Mouse (Mus musculus) stomach, embryonic 16.5 days (tissue): ENCODE data around the gene Guca2a. TPM values are rescaled to one million over a fixed set of nuclear protein-coding genes. Genes with fewer than 3 reads are reported as not detected.
"Not testable (repeated sequence)": the region's sequence is repeated elsewhere in the genome, so short reads cannot be mapped to it uniquely, and the experiment has no call there.

Experiments used
- ATAC-seq: fragments of 200-750 bp; cut with Nextera tagmentation; 2 replicates; pipeline ENCODE4 v1.8.0; 2017; ENCODE audit warnings: moderate number of reproducible peaks, moderate TSS enrichment; ENCODE audit not compliant: insufficient read depth, low FRiP score
- H3K27ac ChIP-seq: fragments of 300-500 bp; sonication (generic); 2 replicates; pipeline ENCODE4 v1.5.1; 2014; ENCODE audit warnings: low read length
- H3K27me3 ChIP-seq: fragments of 300-500 bp; sonication (generic); 2 replicates; pipeline ENCODE4 v1.6.1; 2014; ENCODE audit warnings: low read length, control low read depth, mixed read lengths; ENCODE audit not compliant: control insufficient read depth, insufficient read depth
- H3K36me3 ChIP-seq: fragments of 300-500 bp; sonication (generic); 2 replicates; pipeline ENCODE4 v1.6.1; 2014; ENCODE audit warnings: low read length; ENCODE audit not compliant: control insufficient read depth, insufficient read depth
- H3K4me1 ChIP-seq: fragments of 300-500 bp; sonication (generic); 2 replicates; pipeline ENCODE4 v1.6.1; 2014; ENCODE audit warnings: low read length, control low read depth, mixed read lengths; ENCODE audit not compliant: control insufficient read depth, insufficient read depth
- H3K4me2 ChIP-seq: fragments of 300-500 bp; sonication (generic); 2 replicates; pipeline ENCODE4 v1.6.1; 2014; ENCODE audit warnings: low read depth, low read length, mixed read lengths
- H3K4me3 ChIP-seq: fragments of 300-500 bp; sonication (generic); replicated peaks from 2 replicates; pipeline ENCODE4 v1.5.1; 2014; ENCODE audit warnings: mild to moderate bottlenecking, low read length
- H3K9ac ChIP-seq: fragments of 300-500 bp; sonication (generic); 2 replicates; pipeline ENCODE4 v1.6.1; 2014; ENCODE audit warnings: low read length
- H3K9me3 ChIP-seq: fragments of 300-500 bp; sonication (generic); replicated peaks from 2 replicates; pipeline ENCODE4 v1.6.1; 2016; ENCODE audit warnings: low read length, control low read depth; ENCODE audit not compliant: control insufficient read depth
- whole genome bisulfite sequencing: fragments of 180-500 bp; shearing (Covaris S2); extraction: QIAGEN DNeasy Blood & Tissue Kit; methylation state at CpG from one replicate; pipeline ENCODE4 v1.1.7; 2014; 5-methylcytosine and 5-hydroxymethylcytosine counted together
- polyA plus RNA-seq: library from polyadenylated mRNA; unstranded; fragments of >200 nt; fragmentation: Nextera tagmentation; extraction: Ambion mirVana; gene quantifications from 2 replicates; pipeline ENCODE4 v1.2.1, GENCODE M21; 2015

The Guca2a gene
- polyA plus RNA-seq, 1 experiment from 2014 or later: 10.7 TPM

- Histone ChIP-seq H3K36me3 (no peaks in the 10 kb centered on the region), H3K9me3 (no peaks in the 10 kb centered on the region), H3K27me3 (no peaks in the 10 kb centered on the region), H3K9ac (no peak overlapping the region), H3K4me1 (0 out of 2 replicates have a peak, but pooled peaks cover 4% of the 10 kb centered on the region), H3K27ac (no peak overlapping the region), H3K4me2 (no peak overlapping the region), H3K4me3 (no peak overlapping the region)
- no peak for ATAC-seq
- WGBS: 53% methylated on average over 4 of the region's 4 CpGs
Observed at GRCm38 (mm10) chr4:119614724-119615123, 22.8 kb upstream of the Guca2a start.

GRCm38 (mm10) chr4:119626081-119626645 is 11.3 kb upstream of the Guca2a start:
- H3K9me3 ChIP-seq: no peaks in the 10 kb centered on the region
- no peak overlapping the region for H3K4me2 ChIP-seq
- H3K4me1 ChIP-seq: no peaks in the 10 kb centered on the region
- no peak for ATAC-seq
- no peak overlapping the region for H3K9ac ChIP-seq
- H3K36me3 ChIP-seq: peaks cover 6% of the 10 kb centered on the region
- 83% methylated on average over 7 of the region's 7 CpGs for WGBS
- H3K27me3 ChIP-seq: no peaks in the 10 kb centered on the region
- no peak overlapping the region for H3K4me3 ChIP-seq
- no peak overlapping the region for H3K27ac ChIP-seq

GRCm38 (mm10) chr4:119626876-119627275 is 10.6 kb upstream of the Guca2a start:
- Histone ChIP-seq H3K27ac (no peak overlapping the region), H3K4me2 (no peak overlapping the region), H3K27me3 (no peaks in the 10 kb centered on the region), H3K4me3 (no peak overlapping the region), H3K9me3 (no peaks in the 10 kb centered on the region), H3K36me3 (no peaks in the 10 kb centered on the region; the same call in 1 of the 2 replicates), H3K9ac (no peak overlapping the region), H3K4me1 (no peaks in the 10 kb centered on the region; the same call in 1 of the 2 replicates)
- 85% methylated on average over 3 of the region's 3 CpGs for WGBS
- ATAC-seq: no peak

GRCm38 (mm10) chr4:119627317-119627716 is 10.2 kb upstream of the Guca2a start:
- no peak overlapping the region for H3K4me3 ChIP-seq
- no peaks in the 10 kb centered on the region for H3K27me3 ChIP-seq
- H3K4me1 ChIP-seq: no peaks in the 10 kb centered on the region; the same call in 1 of the 2 replicates
- H3K27ac ChIP-seq: no peak overlapping the region
- no peaks in the 10 kb centered on the region; the same call in 1 of the 2 replicates for H3K36me3 ChIP-seq
- no peaks in the 10 kb centered on the region for H3K9me3 ChIP-seq
- no peak overlapping the region for H3K9ac ChIP-seq
- H3K4me2 ChIP-seq: no peak overlapping the region
- 84% methylated on average over 4 of the region's 4 CpGs for WGBS
- no peak for ATAC-seq

- H3K4me2 ChIP-seq, H3K4me1 ChIP-seq, H3K4me3 ChIP-seq, H3K27me3 ChIP-seq, H3K9ac ChIP-seq, H3K9me3 ChIP-seq, H3K36me3 ChIP-seq, H3K27ac ChIP-seq, ATAC-seq: not testable (repeated sequence)
- 85% methylated on average over 3 of the region's 4 CpGs for WGBS
Observed at GRCm38 (mm10) chr4:119628363-119628762, 9.1 kb upstream of the Guca2a start.

GRCm38 (mm10) chr4:119631115-119631919 is 6.2 kb upstream of the Guca2a start:
- Histone ChIP-seq H3K27me3 (no peaks in the 10 kb centered on the region), H3K4me1 (no peaks in the 10 kb centered on the region; the same call in 1 of the 2 replicates), H3K4me2 (no peak overlapping the region), H3K27ac (0 out of 2 replicates have a peak overlapping the region, but pooled peaks have one; percentile 4), H3K9me3 (no peaks in the 10 kb centered on the region), H3K9ac (no peak overlapping the region), H3K36me3 (no peaks in the 10 kb centered on the region), H3K4me3 (no peak overlapping the region)
- peak; percentile 50; the same call in 1 of the 2 replicates for ATAC-seq
- 49% methylated on average over 11 of the region's 11 CpGs for WGBS

- no peak overlapping the region for H3K9ac ChIP-seq
- H3K9me3 ChIP-seq: no peaks in the 10 kb centered on the region
- no peaks in the 10 kb centered on the region for H3K36me3 ChIP-seq
- no peak for ATAC-seq
- no peak overlapping the region for H3K27ac ChIP-seq
- H3K4me1 ChIP-seq: no peaks in the 10 kb centered on the region; the same call in 1 of the 2 replicates
- no peaks in the 10 kb centered on the region for H3K27me3 ChIP-seq
- 61% methylated on average over 7 of the region's 7 CpGs for WGBS
- H3K4me2 ChIP-seq: no peak overlapping the region
- no peak overlapping the region for H3K4me3 ChIP-seq
Observed at GRCm38 (mm10) chr4:119632721-119633120, 4.8 kb upstream of the Guca2a start.

GRCm38 (mm10) chr4:119633342-119633741 is 4.2 kb upstream of the Guca2a start:
- H3K9me3 ChIP-seq: no peaks in the 10 kb centered on the region
- no peaks in the 10 kb centered on the region for H3K27me3 ChIP-seq
- no peaks in the 10 kb centered on the region for H3K36me3 ChIP-seq
- no peak overlapping the region for H3K9ac ChIP-seq
- ATAC-seq: no peak
- H3K4me1 ChIP-seq: no peaks in the 10 kb centered on the region; the same call in 1 of the 2 replicates
- H3K4me3 ChIP-seq: no peak overlapping the region
- H3K27ac ChIP-seq: no peak overlapping the region
- 73% methylated on average over 7 of the region's 7 CpGs for WGBS
- no peak overlapping the region for H3K4me2 ChIP-seq

- no peaks in the 10 kb centered on the region for H3K27me3 ChIP-seq
- H3K4me3 ChIP-seq: no peak overlapping the region
- no peak overlapping the region for H3K4me2 ChIP-seq
- no peak overlapping the region for H3K27ac ChIP-seq
- no peaks in the 10 kb centered on the region; the same call in 1 of the 2 replicates for H3K4me1 ChIP-seq
- no peak overlapping the region for H3K9ac ChIP-seq
- WGBS: 85% methylated on average over 3 of the region's 3 CpGs
- H3K36me3 ChIP-seq: no peaks in the 10 kb centered on the region
- ATAC-seq: no peak
- H3K9me3 ChIP-seq: no peaks in the 10 kb centered on the region
Observed at GRCm38 (mm10) chr4:119633948-119634347, 3.6 kb upstream of the Guca2a start.
